Comparison of ENCODE assay signal across 13 mouse cellular contexts in genomic region chr1:153903006-153903405, GRCm38 (mm10). TPM values are rescaled to one million over a fixed set of nuclear protein-coding genes. Genes with fewer than 3 reads are reported as not detected.
A peak's percentile ranks its signal among the peaks of the same experiment; 100 is the strongest.
DNase-seq lines count a peak whose midpoint lies in the region; ATAC-seq and TF ChIP-seq lines count a peak whose summit lies in the region.
"Had no signal": no experiment of that assay in that cellular context is flagged by ENCODE, and none has a peak within 500 bp of the region (broad histone marks: within the 10 kb centered on the region; RNA-seq: fewer than 3 reads in every experiment).

No protein-coding gene starts in this region.

- H3K79me2 ChIP-seq in heart, adult 2 months (replicated peaks; ENCODE audit: control insufficient read depth, insufficient read depth, low read length), result no peaks in the 10 kb centered on the region

- 15% methylated on average over 13 of the region's 13 CpGs for WGBS in forebrain, embryonic 14.5 days
- 70% methylated on average over 13 of the region's 13 CpGs for WGBS in midbrain, embryonic 11.5 days
- WGBS in stomach, embryonic 16.5 days, result 74% methylated on average over 13 of the region's 13 CpGs
- WGBS in heart, adult 2 months, result 91% methylated on average over 13 of the region's 13 CpGs

- H3K4me1 ChIP-seq in megakaryocyte, embryonic 14.5 days, result peaks cover 32% of the 10 kb centered on the region
- H3K4me1 ChIP-seq in forebrain, embryonic 14.5 days (ENCODE audit: control insufficient read depth, insufficient read depth, low read length), result peaks cover 17% of the 10 kb centered on the region
- H3K4me1 ChIP-seq in midbrain, embryonic 11.5 days (ENCODE audit: control insufficient read depth, insufficient read depth, low read length), result peaks cover 17% of the 10 kb centered on the region
- H3K4me1 ChIP-seq in stomach, embryonic 16.5 days (ENCODE audit: control insufficient read depth, insufficient read depth, low read length), result peaks cover 25% of the 10 kb centered on the region
- H3K4me1 ChIP-seq in heart, adult 2 months (ENCODE audit: control insufficient read depth, insufficient read depth, low read length), result peaks cover 10% of the 10 kb centered on the region

- no peak for TF ChIP-seq EP300 in heart, adult 2 months (IDR thresholded peaks at IDR 0.05; ENCODE audit: insufficient read depth, low read depth, low read length)

- no peak for TF ChIP-seq POLR2A in heart, adult 2 months (IDR thresholded peaks at IDR 0.05; ENCODE audit: insufficient read depth, low read depth, low read length)

- peak overlapping the region; percentile 59 for H3K4me2 ChIP-seq in forebrain, embryonic 14.5 days (ENCODE audit: low read length)
- H3K4me2 ChIP-seq in midbrain, embryonic 11.5 days, result 0 out of 2 replicates have a peak overlapping the region, but pooled peaks have one; percentile 6
- peak overlapping the region; percentile 90 for H3K4me2 ChIP-seq in stomach, embryonic 16.5 days (ENCODE audit: low read depth, low read length)

- ATAC-seq in megakaryocyte, adult 5-6 weeks (ENCODE audit: poor library complexity, severe bottlenecking), result no peak
- no peak for ATAC-seq in forebrain, embryonic 14.5 days
- ATAC-seq in midbrain, embryonic 11.5 days (ENCODE audit: low FRiP score), result no peak
- ATAC-seq in stomach, embryonic 16.5 days (ENCODE audit: insufficient read depth, low FRiP score), result no peak

- no peak overlapping the region; the same call in 1 of the 2 replicates for H3K9ac ChIP-seq in forebrain, embryonic 14.5 days (ENCODE audit: low read length)
- no peak overlapping the region for H3K9ac ChIP-seq in midbrain, embryonic 11.5 days (ENCODE audit: low read length)
- H3K9ac ChIP-seq in stomach, embryonic 16.5 days (ENCODE audit: low read length), result no peak overlapping the region
- no peak overlapping the region for H3K9ac ChIP-seq in heart, adult 2 months (ENCODE audit: low read depth, low read length)

- H3K4me3 ChIP-seq in megakaryocyte, embryonic 14.5 days (replicated peaks), result peak overlapping the region; percentile 47
- no peak overlapping the region for H3K4me3 ChIP-seq in forebrain, embryonic 14.5 days (ENCODE audit: low read depth, low read length)
- no peak overlapping the region for H3K4me3 ChIP-seq in midbrain, embryonic 11.5 days (ENCODE audit: low read depth, low read length)
- peak overlapping the region; percentile 0; the same call in 1 of the 2 replicates for H3K4me3 ChIP-seq in stomach, embryonic 16.5 days (replicated peaks; ENCODE audit: low read length)
- no peak overlapping the region for H3K4me3 ChIP-seq in heart, adult 2 months

- peak; percentile 23 for DNase-seq in forebrain, embryonic 14.5 days (ENCODE audit: low spot score)
- DNase-seq in midbrain, embryonic 11.5 days (ENCODE audit: low spot score, missing footprints), result no peak
- DNase-seq in heart, adult 2 months, result no peak
- no peak for DNase-seq in frontal cortex, postnatal 10 days (ENCODE audit: low spot score in 2 of 2)
- no peak for DNase-seq in adrenal gland, postnatal 10 days
- DNase-seq: adrenal gland, adult 2 months; cerebellum, postnatal 36 days; gastrocnemius, postnatal 14 days; right cerebral cortex, postnatal 14 days had no signal

- H3K27me3 ChIP-seq in megakaryocyte, embryonic 14.5 days (replicated peaks), result peaks cover 20% of the 10 kb centered on the region
- H3K27me3 ChIP-seq in forebrain, embryonic 14.5 days (replicated peaks; ENCODE audit: control insufficient read depth, insufficient read depth, low read length), result no peaks in the 10 kb centered on the region
- no peaks in the 10 kb centered on the region for H3K27me3 ChIP-seq in midbrain, embryonic 11.5 days (ENCODE audit: control insufficient read depth, insufficient read depth, low read length)
- no peaks in the 10 kb centered on the region for H3K27me3 ChIP-seq in stomach, embryonic 16.5 days (ENCODE audit: control insufficient read depth, insufficient read depth, low read length)
- no peaks in the 10 kb centered on the region for H3K27me3 ChIP-seq in heart, adult 2 months (ENCODE audit: control insufficient read depth, insufficient read depth, low read length)

- peaks cover 58% of the 10 kb centered on the region for H3K36me3 ChIP-seq in megakaryocyte, embryonic 14.5 days (replicated peaks; ENCODE audit: low read length)
- peaks cover 53% of the 10 kb centered on the region for H3K36me3 ChIP-seq in forebrain, embryonic 14.5 days (ENCODE audit: control insufficient read depth, insufficient read depth, low read length)
- H3K36me3 ChIP-seq in midbrain, embryonic 11.5 days (ENCODE audit: control insufficient read depth, insufficient read depth, low read length), result peaks cover 36% of the 10 kb centered on the region
- H3K36me3 ChIP-seq in stomach, embryonic 16.5 days (ENCODE audit: control insufficient read depth, insufficient read depth, low read length), result peaks cover 43% of the 10 kb centered on the region
- peaks cover 41% of the 10 kb centered on the region for H3K36me3 ChIP-seq in heart, adult 2 months (ENCODE audit: control insufficient read depth, insufficient read depth, low read length)

- intact Hi-C loops in heart, adult 2 months (cut with DNase I), result no loop called here

- H3K9me3 ChIP-seq in megakaryocyte, embryonic 14.5 days, result no peaks in the 10 kb centered on the region
- H3K9me3 ChIP-seq in forebrain, embryonic 14.5 days (replicated peaks; ENCODE audit: control insufficient read depth, low read length), result no peaks in the 10 kb centered on the region
- H3K9me3 ChIP-seq in midbrain, embryonic 11.5 days (ENCODE audit: control insufficient read depth, low read length), result no peaks in the 10 kb centered on the region
- no peaks in the 10 kb centered on the region for H3K9me3 ChIP-seq in stomach, embryonic 16.5 days (replicated peaks; ENCODE audit: control insufficient read depth, low read length)

- H3K27ac ChIP-seq in forebrain, embryonic 14.5 days (ENCODE audit: low read depth, low read length), result no peak overlapping the region
- H3K27ac ChIP-seq in midbrain, embryonic 11.5 days (ENCODE audit: low read depth, low read length), result no peak overlapping the region
- no peak overlapping the region for H3K27ac ChIP-seq in stomach, embryonic 16.5 days (ENCODE audit: low read length)
- no peak overlapping the region for H3K27ac ChIP-seq in heart, adult 2 months

- no peak for TF ChIP-seq CTCF in heart, adult 2 months (IDR thresholded peaks at IDR 0.05)

RNA-seq across cellular contexts. Expression of gene Teddm2, which starts 3.0 kb away (rescaled TPM):
- 0.59 TPM in 1 of 2 replicates, not detected in the other for polyA plus RNA-seq in megakaryocyte, embryonic 14.5 days (2012; ENCODE audit: insufficient read depth, low replicate concordance)
- total RNA-seq in megakaryocyte, adult 5-6 weeks (2015), result 0.55 and 0.56 TPM in 2 replicates
- 0.04 and 0.41 TPM in 2 replicates for total RNA-seq in megakaryocyte, adult 5-6 weeks (2017)
- polyA plus RNA-seq in forebrain, embryonic 14.5 days (2014; fragmentation: Nextera tagmentation; extraction: Ambion mirVana), result 1.1 TPM in 2 replicates
- 0.43 and 0.48 TPM in 2 replicates for polyA plus RNA-seq in midbrain, embryonic 11.5 days (2014; fragmentation: Nextera tagmentation; extraction: Ambion mirVana)
- 0.54 and 0.98 TPM in 2 replicates for polyA plus RNA-seq in stomach, embryonic 16.5 days (2015; fragmentation: Nextera tagmentation; extraction: Ambion mirVana)
- under 1 TPM; 0.91 TPM for total RNA-seq in heart, adult 2 months (2021)
- polyA plus RNA-seq in heart, adult 2 months (2012; rRNA removed), result 0.49 and 1.00 TPM in 2 replicates
- under 1 TPM; 0.36 to 0.45 TPM for total RNA-seq in adrenal gland, postnatal 10 days (2021)

RNA-seq across cellular contexts. Expression of gene Glul, which starts 3.3 kb away (rescaled TPM):
- polyA plus RNA-seq in megakaryocyte, embryonic 14.5 days (2012; ENCODE audit: insufficient read depth, low replicate concordance), result 15.1 and 68.1 TPM in 2 replicates
- 58.1 and 63.4 TPM in 2 replicates for total RNA-seq in megakaryocyte, adult 5-6 weeks (2015)
- 79.0 and 91.0 TPM in 2 replicates for total RNA-seq in megakaryocyte, adult 5-6 weeks (2017)
- 132 and 137 TPM in 2 replicates for polyA plus RNA-seq in forebrain, embryonic 14.5 days (2014; fragmentation: Nextera tagmentation; extraction: Ambion mirVana)
- 121 and 130 TPM in 2 replicates for polyA plus RNA-seq in midbrain, embryonic 11.5 days (2014; fragmentation: Nextera tagmentation; extraction: Ambion mirVana)
- polyA plus RNA-seq in stomach, embryonic 16.5 days (2015; fragmentation: Nextera tagmentation; extraction: Ambion mirVana), result 141 and 162 TPM in 2 replicates
- 100 to 1,000 TPM; 406 to 679 TPM for total RNA-seq in heart, adult 2 months (2021)
- 344 and 559 TPM in 2 replicates for polyA plus RNA-seq in heart, adult 2 months (2012; rRNA removed)
- 100 to 1,000 TPM; 423 to 903 TPM for total RNA-seq in adrenal gland, postnatal 10 days (2021)

RNA-seq across cellular contexts. Expression of gene Teddm1a, which starts 11.5 kb away (rescaled TPM):
- polyA plus RNA-seq in megakaryocyte, embryonic 14.5 days (2012; ENCODE audit: insufficient read depth, low replicate concordance), result not detected in 2 replicates
- total RNA-seq in megakaryocyte, adult 5-6 weeks (2015), result not detected in 2 replicates
- total RNA-seq in megakaryocyte, adult 5-6 weeks (2017), result not detected in 2 replicates
- polyA plus RNA-seq in forebrain, embryonic 14.5 days (2014; fragmentation: Nextera tagmentation; extraction: Ambion mirVana), result not detected in 2 replicates
- not detected in 2 replicates for polyA plus RNA-seq in midbrain, embryonic 11.5 days (2014; fragmentation: Nextera tagmentation; extraction: Ambion mirVana)
- not detected in 2 replicates for polyA plus RNA-seq in stomach, embryonic 16.5 days (2015; fragmentation: Nextera tagmentation; extraction: Ambion mirVana)
- total RNA-seq in heart, adult 2 months (2021), result not detected
- not detected in 2 replicates for polyA plus RNA-seq in heart, adult 2 months (2012; rRNA removed)
- total RNA-seq in adrenal gland, postnatal 10 days (2021), result not detected
- total RNA-seq: adrenal gland, adult 2 months; gastrocnemius, postnatal 14 days; left cerebral cortex, adult 8-10 months had no signal
- polyA plus RNA-seq: adrenal gland, adult 2 months had no signal

RNA-seq across cellular contexts. Expression of gene Teddm1b, which starts 28.9 kb away (rescaled TPM):
- not detected in 2 replicates for polyA plus RNA-seq in megakaryocyte, embryonic 14.5 days (2012; ENCODE audit: insufficient read depth, low replicate concordance)
- total RNA-seq in megakaryocyte, adult 5-6 weeks (2015), result 0.09 TPM in 1 of 2 replicates, not detected in the other
- total RNA-seq in megakaryocyte, adult 5-6 weeks (2017), result 0.18 TPM in 1 of 2 replicates, not detected in the other
- polyA plus RNA-seq in forebrain, embryonic 14.5 days (2014; fragmentation: Nextera tagmentation; extraction: Ambion mirVana), result 0.55 and 0.85 TPM in 2 replicates
- polyA plus RNA-seq in midbrain, embryonic 11.5 days (2014; fragmentation: Nextera tagmentation; extraction: Ambion mirVana), result 0.77 and 0.79 TPM in 2 replicates
- polyA plus RNA-seq in stomach, embryonic 16.5 days (2015; fragmentation: Nextera tagmentation; extraction: Ambion mirVana), result 0.10 and 0.14 TPM in 2 replicates
- not detected for total RNA-seq in heart, adult 2 months (2021)
- polyA plus RNA-seq in heart, adult 2 months (2012; rRNA removed), result not detected in 2 replicates
- total RNA-seq in adrenal gland, postnatal 10 days (2021), result not detected
- total RNA-seq: adrenal gland, adult 2 months; gastrocnemius, postnatal 14 days; left cerebral cortex, adult 8-10 months had no signal
- polyA plus RNA-seq: adrenal gland, adult 2 months had no signal

RNA-seq across cellular contexts. Expression of gene Rgsl1, which starts 59.1 kb away (rescaled TPM):
- not detected in 2 replicates for polyA plus RNA-seq in megakaryocyte, embryonic 14.5 days (2012; ENCODE audit: insufficient read depth, low replicate concordance)
- total RNA-seq in megakaryocyte, adult 5-6 weeks (2015), result not detected in 2 replicates
- total RNA-seq in megakaryocyte, adult 5-6 weeks (2017), result not detected in 2 replicates
- 0.34 and 0.40 TPM in 2 replicates for polyA plus RNA-seq in forebrain, embryonic 14.5 days (2014; fragmentation: Nextera tagmentation; extraction: Ambion mirVana)
- polyA plus RNA-seq in midbrain, embryonic 11.5 days (2014; fragmentation: Nextera tagmentation; extraction: Ambion mirVana), result not detected in 2 replicates
- 0.10 and 0.12 TPM in 2 replicates for polyA plus RNA-seq in stomach, embryonic 16.5 days (2015; fragmentation: Nextera tagmentation; extraction: Ambion mirVana)
- total RNA-seq in heart, adult 2 months (2021), result not detected
- 0.15 TPM in 1 of 2 replicates, not detected in the other for polyA plus RNA-seq in heart, adult 2 months (2012; rRNA removed)
- under 1 TPM in 1 of 2 experiments, not detected in 1; 0.12 TPM for total RNA-seq in adrenal gland, postnatal 10 days (2021)
- total RNA-seq: gastrocnemius, postnatal 14 days had no signal

Comparison
In these comparisons a context has a peak if more than half of its experiments do, and no peak if none do; other contexts are left out.
1. H3K4me3 ChIP-seq: peak in megakaryocyte, embryonic 14.5 days (single experiment) and stomach, embryonic 16.5 days (single experiment); none in forebrain, embryonic 14.5 days (single experiment), midbrain, embryonic 11.5 days (single experiment) and heart, adult 2 months (single experiment).
2. H3K4me2 ChIP-seq: peak in every context shown above with its lines; median percentile 90 in stomach, embryonic 16.5 days; 59 in forebrain, embryonic 14.5 days; 6 in midbrain, embryonic 11.5 days.